Mouse (Mus musculus): ENCODE data around the gene Ppp1cc. TPM values are rescaled to one million over a fixed set of nuclear protein-coding genes. Genes with fewer than 3 reads are reported as not detected.
"Not testable (repeated sequence)": the region's sequence is repeated elsewhere in the genome, so short reads cannot be mapped to it uniquely, and the experiment has no call there.

The Ppp1cc gene
- total and polyA plus RNA-seq, 3 experiments, result 148 to 293 (median 269) TPM

GRCm38 (mm10) chr5:122144825-122145224 is 13.3 kb upstream of the Ppp1cc start:
- H3K4me3 ChIP-seq (ENCODE audit: low read depth, low read length), result no peak overlapping the region
- peaks cover 6% of the 10 kb centered on the region; the same call in 1 of the 2 replicates for H3K4me1 ChIP-seq (ENCODE audit: insufficient read depth, low read depth, low read length)
- no peak for ATAC-seq (ENCODE audit: extremely low read depth, insufficient number of reproducible peaks, low FRiP score, poor library complexity, severe bottlenecking)
- DNase-seq (ENCODE audit: low spot score), result no peak
- no peak for TF ChIP-seq GATA1 (IDR thresholded peaks at IDR 0.05; ENCODE audit: borderline replicate concordance, low read length)
- no peaks in the 10 kb centered on the region for H3K9me3 ChIP-seq (replicated peaks)
- H3K36me3 ChIP-seq (replicated peaks), result no peaks in the 10 kb centered on the region
- peaks cover 33% of the 10 kb centered on the region for H3K27me3 ChIP-seq (ENCODE audit: insufficient read depth, low read length)

GRCm38 (mm10) chr5:122145381-122146055 is 12.6 kb upstream of the Ppp1cc start:
- Histone ChIP-seq H3K4me3 (ENCODE audit: low read depth, low read length) (no peak overlapping the region), H3K4me1 (ENCODE audit: insufficient read depth, low read depth, low read length) (peaks cover 6% of the 10 kb centered on the region; the same call in 1 of the 2 replicates), H3K27me3 (ENCODE audit: insufficient read depth, low read length) (peaks cover 37% of the 10 kb centered on the region), H3K36me3 (replicated peaks) (no peaks in the 10 kb centered on the region), H3K9me3 (replicated peaks) (no peaks in the 10 kb centered on the region)
- DNase-seq (ENCODE audit: low spot score), result no peak
- TF ChIP-seq GATA1 (IDR thresholded peaks at IDR 0.05; ENCODE audit: borderline replicate concordance, low read length), result no peak
- TF ChIP-seq CTCF (IDR thresholded peaks at IDR 0.05; ENCODE audit: low read depth, low read length), result no peak
- no peak for TF ChIP-seq GATA2 (IDR thresholded peaks at IDR 0.05; ENCODE audit: borderline replicate concordance, low read depth, low read length)
- TF ChIP-seq TAL1 (conservative IDR thresholded peaks at IDR 0.05; ENCODE audit: low read depth, low read length), result no peak
- TF ChIP-seq POLR2AphosphoS5 (IDR thresholded peaks at IDR 0.05; ENCODE audit: insufficient replicate concordance, low read depth, low read length), result no peak
- no peak for ATAC-seq (ENCODE audit: extremely low read depth, insufficient number of reproducible peaks, low FRiP score, poor library complexity, severe bottlenecking)

GRCm38 (mm10) chr5:122146056-122146580 is 12.0 kb upstream of the Ppp1cc start:
- Histone ChIP-seq H3K4me1 (ENCODE audit: insufficient read depth, low read depth, low read length) (peaks cover 6% of the 10 kb centered on the region; the same call in 1 of the 2 replicates), H3K36me3 (replicated peaks) (no peaks in the 10 kb centered on the region), H3K9me3 (replicated peaks) (no peaks in the 10 kb centered on the region), H3K4me3 (ENCODE audit: low read depth, low read length) (no peak overlapping the region), H3K27me3 (ENCODE audit: insufficient read depth, low read length) (peaks cover 33% of the 10 kb centered on the region)
- TF ChIP-seq POLR2AphosphoS5 (IDR thresholded peaks at IDR 0.05; ENCODE audit: insufficient replicate concordance, low read depth, low read length), result no peak
- TF ChIP-seq GATA2 (IDR thresholded peaks at IDR 0.05; ENCODE audit: borderline replicate concordance, low read depth, low read length), result no peak
- no peak for TF ChIP-seq GATA1 (IDR thresholded peaks at IDR 0.05; ENCODE audit: borderline replicate concordance, low read length)
- no peak for TF ChIP-seq TAL1 (conservative IDR thresholded peaks at IDR 0.05; ENCODE audit: low read depth, low read length)
- no peak for TF ChIP-seq CTCF (IDR thresholded peaks at IDR 0.05; ENCODE audit: low read depth, low read length)
- ATAC-seq (ENCODE audit: extremely low read depth, insufficient number of reproducible peaks, low FRiP score, poor library complexity, severe bottlenecking), result no peak
- no peak for DNase-seq (ENCODE audit: low spot score)

- H3K4me3 ChIP-seq (ENCODE audit: low read depth, low read length), result no peak overlapping the region
- DNase-seq (ENCODE audit: low spot score) (no peak), ATAC-seq (ENCODE audit: extremely low read depth, insufficient number of reproducible peaks, low FRiP score, poor library complexity, severe bottlenecking) (no peak)
- TF ChIP-seq POLR2AphosphoS5 (IDR thresholded peaks at IDR 0.05; ENCODE audit: insufficient replicate concordance, low read depth, low read length) (no peak), GATA1 (IDR thresholded peaks at IDR 0.05; ENCODE audit: borderline replicate concordance, low read length) (no peak), CTCF (IDR thresholded peaks at IDR 0.05; ENCODE audit: low read depth, low read length) (no peak), GATA2 (IDR thresholded peaks at IDR 0.05; ENCODE audit: borderline replicate concordance, low read depth, low read length) (no peak), TAL1 (conservative IDR thresholded peaks at IDR 0.05; ENCODE audit: low read depth, low read length) (no peak)
- no peaks in the 10 kb centered on the region for H3K36me3 ChIP-seq (replicated peaks)
- peaks cover 33% of the 10 kb centered on the region for H3K27me3 ChIP-seq (ENCODE audit: insufficient read depth, low read length)
- H3K9me3 ChIP-seq (replicated peaks), result no peaks in the 10 kb centered on the region
- H3K4me1 ChIP-seq (ENCODE audit: insufficient read depth, low read depth, low read length), result peaks cover 6% of the 10 kb centered on the region; the same call in 1 of the 2 replicates
Observed at GRCm38 (mm10) chr5:122146609-122147008, 11.5 kb upstream of the Ppp1cc start.

GRCm38 (mm10) chr5:122148107-122148506 is 10.0 kb upstream of the Ppp1cc start:
- Histone ChIP-seq H3K4me3 (ENCODE audit: low read depth, low read length) (no peak overlapping the region), H3K27me3 (ENCODE audit: insufficient read depth, low read length) (peaks cover 29% of the 10 kb centered on the region), H3K9me3 (replicated peaks) (no peaks in the 10 kb centered on the region), H3K4me1 (ENCODE audit: insufficient read depth, low read depth, low read length) (peaks cover 3% of the 10 kb centered on the region; the same call in 1 of the 2 replicates), H3K36me3 (replicated peaks) (no peaks in the 10 kb centered on the region)
- ATAC-seq (ENCODE audit: extremely low read depth, insufficient number of reproducible peaks, low FRiP score, poor library complexity, severe bottlenecking) (no peak), DNase-seq (ENCODE audit: low spot score) (no peak)
- TF ChIP-seq TAL1 (conservative IDR thresholded peaks at IDR 0.05; ENCODE audit: low read depth, low read length) (no peak), CTCF (IDR thresholded peaks at IDR 0.05; ENCODE audit: low read depth, low read length) (no peak)

- DNase-seq (ENCODE audit: low spot score), result no peak
- H3K27me3 ChIP-seq (ENCODE audit: insufficient read depth, low read length), result peaks cover 25% of the 10 kb centered on the region
- TF ChIP-seq POLR2AphosphoS5 (IDR thresholded peaks at IDR 0.05; ENCODE audit: insufficient replicate concordance, low read depth, low read length) (no peak), CTCF (IDR thresholded peaks at IDR 0.05; ENCODE audit: low read depth, low read length) (no peak), GATA1 (IDR thresholded peaks at IDR 0.05; ENCODE audit: borderline replicate concordance, low read length) (no peak)
Observed at GRCm38 (mm10) chr5:122149259-122149658, 8.8 kb upstream of the Ppp1cc start.

GRCm38 (mm10) chr5:122152508-122152907 is 5.6 kb upstream of the Ppp1cc start:
- DNase-seq (ENCODE audit: low spot score); H3K9me3 ChIP-seq (replicated peaks); H3K36me3 ChIP-seq (replicated peaks); H3K4me3 ChIP-seq (ENCODE audit: low read depth, low read length); ATAC-seq (ENCODE audit: extremely low read depth, insufficient number of reproducible peaks, low FRiP score, poor library complexity, severe bottlenecking): not testable (repeated sequence)
- H3K27me3 ChIP-seq (ENCODE audit: insufficient read depth, low read length), result peaks cover 23% of the 10 kb centered on the region
- peaks cover 13% of the 10 kb centered on the region for H3K4me1 ChIP-seq (ENCODE audit: insufficient read depth, low read depth, low read length)

More at GRCm38 (mm10) chr5:122149259-122149658, 8.8 kb upstream of the Ppp1cc start:
- no peaks in the 10 kb centered on the region for H3K36me3 ChIP-seq (replicated peaks)
- H3K9me3 ChIP-seq (replicated peaks), result no peaks in the 10 kb centered on the region
- ATAC-seq (ENCODE audit: extremely low read depth, insufficient number of reproducible peaks, low FRiP score, poor library complexity, severe bottlenecking), result no peak
- peaks cover 7% of the 10 kb centered on the region; the same call in 1 of the 2 replicates for H3K4me1 ChIP-seq (ENCODE audit: insufficient read depth, low read depth, low read length)
- H3K4me3 ChIP-seq (ENCODE audit: low read depth, low read length), result no peak overlapping the region
